Mouse (Mus musculus): ENCODE results near the gene Krt9. TPM values are rescaled to one million over a fixed set of nuclear protein-coding genes. Genes with fewer than 3 reads are reported as not detected.

Gene Krt9
- polyA plus RNA-seq, 1 experiment from 2014 or later = not detected

- 0 out of 2 replicates have a peak, but pooled peaks have one; percentile 13 for TF ChIP-seq CTCF (IDR thresholded peaks at IDR 0.05; ENCODE audit: low read depth)
- Histone ChIP-seq H3K4me2 (replicated peaks; ENCODE audit: low read depth) (peak overlapping the region; percentile 70), H3K27ac (ENCODE audit: low read depth, low read length) (peak overlapping the region; percentile 83), H3K36me3 (ENCODE audit: control insufficient read depth, insufficient read depth) (no peaks in the 10 kb centered on the region; the same call in 1 of the 2 replicates), H3K27me3 (replicated peaks; ENCODE audit: control insufficient read depth, insufficient read depth, low read length) (0 out of 2 replicates have a peak, but pooled peaks cover 4% of the 10 kb centered on the region), H3K4me1 (replicated peaks; ENCODE audit: control insufficient read depth, insufficient read depth, low read length) (peaks cover 7% of the 10 kb centered on the region; the same call in 1 of the 2 replicates), H3K9me3 (ENCODE audit: control insufficient read depth) (no peaks in the 10 kb centered on the region), H3K4me3 (ENCODE audit: low read depth, low read length) (peak overlapping the region; percentile 56), H3K9ac (ENCODE audit: low read depth, low read length) (peak overlapping the region; percentile 62)
- ATAC-seq = peak; percentile 62
- WGBS = 2% methylated on average over 13 of the region's 13 CpGs
These were observed 47.0 kb downstream of the Krt9 start for GRCm38 (mm10) chr11:100145858-100146560.

GRCm38 (mm10) chr11:100145104-100145503, 47.9 kb downstream of the Krt9 start:
- peaks cover 7% of the 10 kb centered on the region; the same call in 1 of the 2 replicates for H3K4me1 ChIP-seq (replicated peaks; ENCODE audit: control insufficient read depth, insufficient read depth, low read length)
- WGBS = 2% methylated on average over 20 of the region's 20 CpGs
- H3K36me3 ChIP-seq (ENCODE audit: control insufficient read depth, insufficient read depth) = no peaks in the 10 kb centered on the region; the same call in 1 of the 2 replicates
- H3K9ac ChIP-seq (ENCODE audit: low read depth, low read length) = peak overlapping the region; percentile 62
- no peak for TF ChIP-seq CTCF (IDR thresholded peaks at IDR 0.05; ENCODE audit: low read depth)
- 0 out of 2 replicates have a peak, but pooled peaks cover 4% of the 10 kb centered on the region for H3K27me3 ChIP-seq (replicated peaks; ENCODE audit: control insufficient read depth, insufficient read depth, low read length)
- ATAC-seq = peak; percentile 20
- H3K4me2 ChIP-seq (replicated peaks; ENCODE audit: low read depth) = peak overlapping the region; percentile 70
- no peaks in the 10 kb centered on the region for H3K9me3 ChIP-seq (ENCODE audit: control insufficient read depth)
- peak overlapping the region; percentile 83 for H3K27ac ChIP-seq (ENCODE audit: low read depth, low read length)
- H3K4me3 ChIP-seq (ENCODE audit: low read depth, low read length) = peak overlapping the region; percentile 56

- no peaks in the 10 kb centered on the region for H3K9me3 ChIP-seq (ENCODE audit: control insufficient read depth)
- no peaks in the 10 kb centered on the region; the same call in 1 of the 2 replicates for H3K36me3 ChIP-seq (ENCODE audit: control insufficient read depth, insufficient read depth)
- H3K27ac ChIP-seq (ENCODE audit: low read depth, low read length) = no peak overlapping the region
- no peak overlapping the region for H3K4me3 ChIP-seq (ENCODE audit: low read depth, low read length)
- 46% methylated on average over 21 of the region's 21 CpGs for WGBS
- TF ChIP-seq CTCF (IDR thresholded peaks at IDR 0.05; ENCODE audit: low read depth) = no peak
- H3K4me2 ChIP-seq (replicated peaks; ENCODE audit: low read depth) = 0 out of 2 replicates have a peak overlapping the region, but pooled peaks have one; percentile 10
- peaks cover 6% of the 10 kb centered on the region; the same call in 1 of the 2 replicates for H3K4me1 ChIP-seq (replicated peaks; ENCODE audit: control insufficient read depth, insufficient read depth, low read length)
- 0 out of 2 replicates have a peak, but pooled peaks cover 4% of the 10 kb centered on the region for H3K27me3 ChIP-seq (replicated peaks; ENCODE audit: control insufficient read depth, insufficient read depth, low read length)
- H3K9ac ChIP-seq (ENCODE audit: low read depth, low read length) = no peak overlapping the region
- ATAC-seq = no peak
These were observed 52.1 kb downstream of the Krt9 start for GRCm38 (mm10) chr11:100140966-100141365.

GRCm38 (mm10) chr11:100139391-100139790, 53.7 kb downstream of the Krt9 start:
- H3K4me3 ChIP-seq (ENCODE audit: low read depth, low read length) = no peak overlapping the region
- H3K27me3 ChIP-seq (replicated peaks; ENCODE audit: control insufficient read depth, insufficient read depth, low read length) = no peaks in the 10 kb centered on the region
- H3K9ac ChIP-seq (ENCODE audit: low read depth, low read length) = no peak overlapping the region
- H3K36me3 ChIP-seq (ENCODE audit: control insufficient read depth, insufficient read depth) = no peaks in the 10 kb centered on the region; the same call in 1 of the 2 replicates
- H3K27ac ChIP-seq (ENCODE audit: low read depth, low read length) = peak overlapping the region; percentile 29; the same call in 1 of the 2 replicates
- WGBS = 36% methylated on average over 2 of the region's 2 CpGs
- H3K4me1 ChIP-seq (replicated peaks; ENCODE audit: control insufficient read depth, insufficient read depth, low read length) = peaks cover 6% of the 10 kb centered on the region; the same call in 1 of the 2 replicates
- TF ChIP-seq CTCF (IDR thresholded peaks at IDR 0.05; ENCODE audit: low read depth) = no peak
- H3K9me3 ChIP-seq (ENCODE audit: control insufficient read depth) = no peaks in the 10 kb centered on the region
- ATAC-seq = peak; percentile 70
- no peak overlapping the region for H3K4me2 ChIP-seq (replicated peaks; ENCODE audit: low read depth)

- H3K27ac ChIP-seq (ENCODE audit: low read depth, low read length) = peak overlapping the region; percentile 29; the same call in 1 of the 2 replicates
- H3K27me3 ChIP-seq (replicated peaks; ENCODE audit: control insufficient read depth, insufficient read depth, low read length) = no peaks in the 10 kb centered on the region
- 27% methylated on average over 7 of the region's 7 CpGs for WGBS
- no peak for TF ChIP-seq CTCF (IDR thresholded peaks at IDR 0.05; ENCODE audit: low read depth)
- H3K9me3 ChIP-seq (ENCODE audit: control insufficient read depth) = no peaks in the 10 kb centered on the region
- no peak overlapping the region for H3K9ac ChIP-seq (ENCODE audit: low read depth, low read length)
- peak; percentile 80 for ATAC-seq
- H3K4me2 ChIP-seq (replicated peaks; ENCODE audit: low read depth) = no peak overlapping the region
- H3K36me3 ChIP-seq (ENCODE audit: control insufficient read depth, insufficient read depth) = no peaks in the 10 kb centered on the region
- no peak overlapping the region for H3K4me3 ChIP-seq (ENCODE audit: low read depth, low read length)
- H3K4me1 ChIP-seq (replicated peaks; ENCODE audit: control insufficient read depth, insufficient read depth, low read length) = peaks cover 6% of the 10 kb centered on the region; the same call in 1 of the 2 replicates
These were observed 54.2 kb downstream of the Krt9 start for GRCm38 (mm10) chr11:100138809-100139208.

- H3K27ac ChIP-seq (ENCODE audit: low read depth, low read length) = peak overlapping the region; percentile 50; the same call in 1 of the 2 replicates
- 22% methylated on average over 5 of the region's 5 CpGs for WGBS
- no peaks in the 10 kb centered on the region for H3K9me3 ChIP-seq (ENCODE audit: control insufficient read depth)
- H3K36me3 ChIP-seq (ENCODE audit: control insufficient read depth, insufficient read depth) = no peaks in the 10 kb centered on the region
- H3K4me2 ChIP-seq (replicated peaks; ENCODE audit: low read depth) = no peak overlapping the region
- peak; percentile 32 for ATAC-seq
- H3K9ac ChIP-seq (ENCODE audit: low read depth, low read length) = no peak overlapping the region
- no peaks in the 10 kb centered on the region for H3K27me3 ChIP-seq (replicated peaks; ENCODE audit: control insufficient read depth, insufficient read depth, low read length)
- no peak for TF ChIP-seq CTCF (IDR thresholded peaks at IDR 0.05; ENCODE audit: low read depth)
- H3K4me1 ChIP-seq (replicated peaks; ENCODE audit: control insufficient read depth, insufficient read depth, low read length) = peaks cover 6% of the 10 kb centered on the region; the same call in 1 of the 2 replicates
- H3K4me3 ChIP-seq (ENCODE audit: low read depth, low read length) = no peak overlapping the region
These were observed 55.4 kb downstream of the Krt9 start for GRCm38 (mm10) chr11:100137693-100138092.

Other genes with a start within 250 kb of the Krt9 start
- gene Krtap9-5, start 244.8 kb downstream of the Krt9 start, polyA plus RNA-seq (2015; fragmentation: Nextera tagmentation; extraction: Ambion mirVana) = not detected in 2 replicates
- not detected in 2 replicates for gene Krtap29-1, start 214.2 kb downstream of the Krt9 start, polyA plus RNA-seq (2015; fragmentation: Nextera tagmentation; extraction: Ambion mirVana)
- gene Krtap16-1, start 206.6 kb downstream of the Krt9 start, polyA plus RNA-seq (2015; fragmentation: Nextera tagmentation; extraction: Ambion mirVana) = not detected in 2 replicates
- 0.16 TPM in 1 of 2 replicates, not detected in the other for gene Krtap17-1, start 199.3 kb downstream of the Krt9 start, polyA plus RNA-seq (2015; fragmentation: Nextera tagmentation; extraction: Ambion mirVana)
- not detected in 2 replicates for gene Krt33a, start 177.0 kb downstream of the Krt9 start, polyA plus RNA-seq (2015; fragmentation: Nextera tagmentation; extraction: Ambion mirVana)
- not detected in 2 replicates for gene Krt33b, start 163.4 kb downstream of the Krt9 start, polyA plus RNA-seq (2015; fragmentation: Nextera tagmentation; extraction: Ambion mirVana)
- gene Krt34, start 151.7 kb downstream of the Krt9 start, polyA plus RNA-seq (2015; fragmentation: Nextera tagmentation; extraction: Ambion mirVana) = not detected in 2 replicates
- gene Krt31, start 142.7 kb downstream of the Krt9 start, polyA plus RNA-seq (2015; fragmentation: Nextera tagmentation; extraction: Ambion mirVana) = 0.07 TPM in 1 of 2 replicates, not detected in the other
- not detected in 2 replicates for gene Krt32, start 105.0 kb downstream of the Krt9 start, polyA plus RNA-seq (2015; fragmentation: Nextera tagmentation; extraction: Ambion mirVana)
- 0.26 and 0.44 TPM in 2 replicates for gene Krt35, start 97.0 kb downstream of the Krt9 start, polyA plus RNA-seq (2015; fragmentation: Nextera tagmentation; extraction: Ambion mirVana)
- 0.09 and 0.16 TPM in 2 replicates for gene Krt36, start 87.6 kb downstream of the Krt9 start, polyA plus RNA-seq (2015; fragmentation: Nextera tagmentation; extraction: Ambion mirVana)
- gene Krt13, start 71.7 kb downstream of the Krt9 start, polyA plus RNA-seq (2015; fragmentation: Nextera tagmentation; extraction: Ambion mirVana) = not detected in 2 replicates
- 1.2 and 1.5 TPM in 2 replicates for gene Krt15, start 57.3 kb downstream of the Krt9 start, polyA plus RNA-seq (2015; fragmentation: Nextera tagmentation; extraction: Ambion mirVana)
- gene Krt19, start 44.6 kb downstream of the Krt9 start, polyA plus RNA-seq (2015; fragmentation: Nextera tagmentation; extraction: Ambion mirVana) = 491 and 533 TPM in 2 replicates
- gene Krt14, start 14.3 kb upstream of the Krt9 start, polyA plus RNA-seq (2015; fragmentation: Nextera tagmentation; extraction: Ambion mirVana) = 8.9 and 10.0 TPM in 2 replicates
- gene Krt16, start 55.7 kb upstream of the Krt9 start, polyA plus RNA-seq (2015; fragmentation: Nextera tagmentation; extraction: Ambion mirVana) = not detected in 2 replicates
- 5.3 and 7.8 TPM in 2 replicates for gene Krt17, start 67.8 kb upstream of the Krt9 start, polyA plus RNA-seq (2015; fragmentation: Nextera tagmentation; extraction: Ambion mirVana)
- 0.12 and 0.18 TPM in 2 replicates for gene Krt42, start 76.6 kb upstream of the Krt9 start, polyA plus RNA-seq (2015; fragmentation: Nextera tagmentation; extraction: Ambion mirVana)
- 1,650 and 1,730 TPM in 2 replicates for gene Eif1, start 126.6 kb upstream of the Krt9 start, polyA plus RNA-seq (2015; fragmentation: Nextera tagmentation; extraction: Ambion mirVana)
- 1.1 and 5.0 TPM in 2 replicates for gene Gast, start 141.2 kb upstream of the Krt9 start, polyA plus RNA-seq (2015; fragmentation: Nextera tagmentation; extraction: Ambion mirVana)
- gene Hap1, start 162.9 kb upstream of the Krt9 start, polyA plus RNA-seq (2015; fragmentation: Nextera tagmentation; extraction: Ambion mirVana) = 10.0 and 10.4 TPM in 2 replicates
- 102 and 103 TPM in 2 replicates for gene Jup, start 204.5 kb upstream of the Krt9 start, polyA plus RNA-seq (2015; fragmentation: Nextera tagmentation; extraction: Ambion mirVana)
- gene P3h4, start 221.6 kb upstream of the Krt9 start, polyA plus RNA-seq (2015; fragmentation: Nextera tagmentation; extraction: Ambion mirVana) = 17.0 and 17.2 TPM in 2 replicates
- 31.7 and 37.0 TPM in 2 replicates for gene Fkbp10, start 222.5 kb upstream of the Krt9 start, polyA plus RNA-seq (2015; fragmentation: Nextera tagmentation; extraction: Ambion mirVana)
- gene Nt5c3b, start 248.6 kb upstream of the Krt9 start, polyA plus RNA-seq (2015; fragmentation: Nextera tagmentation; extraction: Ambion mirVana) = 31.6 and 33.0 TPM in 2 replicates
- 0.13 and 0.14 TPM in 2 replicates for gene Klhl10, start 248.7 kb upstream of the Krt9 start, polyA plus RNA-seq (2015; fragmentation: Nextera tagmentation; extraction: Ambion mirVana)

All from intestine, postnatal 0 days (tissue).